Mouse (Mus musculus) embryonic facial prominence, embryonic 10.5 days (tissue): ENCODE measurements at regions not wholly inside any gene's neighbourhood (a gene's known extent, or its start where the extent isn't known, plus 50 kb on each side); places are given as distances from the start of the nearest gene placed in this dataset.

ENCODE experiments used
- DNase-seq: peaks from one replicate; pipeline ENCODE4 v3.0.0-alpha.2; 2017; ENCODE audit warnings: low spot score
- H3K27ac ChIP-seq: fragments of 300-500 bp; sonication (generic); replicated peaks from 2 replicates; pipeline ENCODE4 v1.5.1; 2016; ENCODE audit warnings: mild to moderate bottlenecking
- H3K27me3 ChIP-seq: fragments of 300-500 bp; sonication (generic); replicated peaks from 2 replicates; pipeline ENCODE4 v1.6.1; 2016; ENCODE audit warnings: low read depth, mild to moderate bottlenecking; ENCODE audit not compliant: poor library complexity, severe bottlenecking
- H3K36me3 ChIP-seq: fragments of 300-500 bp; sonication (generic); replicated peaks from 2 replicates; pipeline ENCODE4 v1.6.1; 2016; ENCODE audit warnings: mild to moderate bottlenecking, moderate library complexity
- H3K4me1 ChIP-seq: fragments of 300-500 bp; sonication (generic); 2 replicates; pipeline ENCODE4 v1.6.1; 2016
- H3K4me3 ChIP-seq: fragments of 300-500 bp; sonication (generic); 2 replicates; pipeline ENCODE4 v1.5.1; 2016; ENCODE audit warnings: mild to moderate bottlenecking, moderate library complexity
- H3K9me3 ChIP-seq: fragments of 300-500 bp; sonication (generic); 2 replicates; pipeline ENCODE4 v1.6.1; 2016; ENCODE audit warnings: mild to moderate bottlenecking
- WGBS: fragments of 180-500 bp; shearing (Covaris S2); methylation state at CpG from one replicate; pipeline ENCODE4 v1.1.7; 2016; 5-methylcytosine and 5-hydroxymethylcytosine counted together

GRCm38 (mm10) chr1:35388181-35388580 lies 538.4 kb downstream of the Plekhb2 start:
- no peaks in the 10 kb centered on the region for H3K4me1 ChIP-seq
- H3K27ac ChIP-seq, result no peak overlapping the region
- no peaks in the 10 kb centered on the region for H3K36me3 ChIP-seq
- peak; percentile 60 for DNase-seq
- no peak overlapping the region for H3K4me3 ChIP-seq
- no peaks in the 10 kb centered on the region for H3K9me3 ChIP-seq
- WGBS, result 33% methylated on average over 6 of the region's 6 CpGs
- no peaks in the 10 kb centered on the region for H3K27me3 ChIP-seq

DNA sequence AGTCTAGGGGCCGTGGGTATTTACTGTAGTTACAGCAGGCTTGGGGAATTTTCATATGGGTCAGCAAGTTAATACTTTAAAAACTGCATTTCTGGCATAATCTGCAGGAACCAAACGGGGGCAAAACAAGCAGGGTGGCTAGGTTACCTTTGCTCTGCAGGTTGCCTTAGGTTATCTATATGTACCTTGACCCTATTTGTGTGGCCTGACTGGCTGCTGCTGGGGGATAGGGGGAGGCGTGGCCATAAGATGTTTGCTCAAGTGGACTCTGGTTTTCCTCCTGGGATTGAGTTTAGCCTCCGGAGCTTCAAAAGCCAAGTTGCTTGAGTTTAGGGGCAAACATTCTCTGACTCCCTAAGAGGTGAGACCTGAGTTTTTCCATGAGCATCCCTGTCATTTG lies 540.6 kb downstream of the Plekhb2 start:
- no peaks in the 10 kb centered on the region for H3K4me1 ChIP-seq
- H3K36me3 ChIP-seq, result no peaks in the 10 kb centered on the region
- no peak for DNase-seq
- no peaks in the 10 kb centered on the region for H3K9me3 ChIP-seq
- no peak overlapping the region for H3K27ac ChIP-seq
- H3K27me3 ChIP-seq, result no peaks in the 10 kb centered on the region
- no peak overlapping the region for H3K4me3 ChIP-seq
- 77% methylated on average over 4 of the region's 4 CpGs for WGBS

DNA sequence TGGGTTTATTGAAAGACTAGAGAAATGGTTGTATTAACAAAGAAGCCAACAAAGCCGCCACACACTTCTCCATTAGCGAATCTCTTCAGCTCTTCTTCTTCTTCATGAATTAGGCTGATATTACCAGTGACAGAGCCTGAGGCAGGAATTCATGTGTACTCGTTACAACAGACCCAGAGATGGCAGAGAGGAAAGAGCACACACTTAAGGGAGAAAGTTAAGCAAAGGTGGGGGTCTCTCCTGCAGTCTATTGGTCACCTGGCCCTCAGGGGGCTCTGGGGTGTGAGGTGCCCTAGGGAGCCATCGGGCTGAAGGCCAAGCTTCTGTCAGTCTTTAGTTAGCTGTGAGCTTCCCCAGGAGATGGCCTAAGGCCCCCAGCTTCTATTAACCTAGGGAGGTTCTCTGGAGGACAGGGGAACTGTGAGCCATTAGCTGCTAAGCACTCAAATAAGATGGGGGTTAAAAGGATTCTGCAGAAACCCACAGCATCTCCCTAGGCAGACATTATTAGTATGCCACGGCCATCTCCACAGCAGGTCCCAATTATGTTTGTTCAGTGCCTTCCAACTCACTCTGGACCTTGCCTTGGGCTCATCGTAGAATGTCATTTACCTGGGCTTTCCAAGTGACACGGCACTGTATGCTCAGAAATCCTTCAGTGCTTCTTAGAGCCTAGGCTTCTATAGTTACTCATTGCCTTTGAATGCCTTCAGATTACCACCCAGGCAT lies 541.2 kb downstream of the Plekhb2 start:
- H3K4me3 ChIP-seq, result no peak overlapping the region
- no peaks in the 10 kb centered on the region for H3K36me3 ChIP-seq
- no peak for DNase-seq
- no peak overlapping the region for H3K27ac ChIP-seq
- 84% methylated on average over 7 of the region's 7 CpGs for WGBS
- no peaks in the 10 kb centered on the region for H3K4me1 ChIP-seq
- no peaks in the 10 kb centered on the region for H3K9me3 ChIP-seq
- no peaks in the 10 kb centered on the region for H3K27me3 ChIP-seq

DNA sequence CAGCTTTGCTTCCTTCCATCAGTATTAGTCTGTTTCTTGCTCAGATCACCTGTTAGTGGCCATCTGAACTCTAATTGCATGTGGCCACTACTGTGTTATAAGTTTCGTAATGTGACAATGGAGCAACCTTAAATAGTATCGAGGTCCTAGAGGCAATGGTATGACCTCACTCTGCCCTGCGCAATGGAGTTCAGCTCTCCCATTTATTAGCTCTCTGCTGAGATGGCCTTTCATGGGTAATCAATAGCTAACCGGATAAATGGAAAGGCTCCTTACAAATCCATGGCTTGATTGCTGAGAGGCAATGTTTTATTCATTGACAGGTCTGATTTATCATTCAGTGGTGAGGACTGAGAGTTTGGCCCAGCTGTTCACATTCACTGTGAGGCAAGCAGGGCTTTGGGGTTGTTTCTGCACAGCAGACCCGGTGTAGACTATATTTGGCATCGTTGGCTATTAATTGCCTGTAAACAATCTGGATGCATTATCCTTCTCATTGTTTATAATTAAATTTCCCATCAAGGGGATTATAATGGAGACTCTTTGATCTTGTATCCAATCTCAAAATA lies 543.9 kb downstream of the Plekhb2 start:
- no peak overlapping the region for H3K4me3 ChIP-seq
- 89% methylated on average over 6 of the region's 6 CpGs for WGBS
- H3K27me3 ChIP-seq, result no peaks in the 10 kb centered on the region
- no peaks in the 10 kb centered on the region for H3K4me1 ChIP-seq
- H3K36me3 ChIP-seq, result no peaks in the 10 kb centered on the region
- no peak for DNase-seq
- H3K9me3 ChIP-seq, result no peaks in the 10 kb centered on the region
- H3K27ac ChIP-seq, result no peak overlapping the region

GRCm38 (mm10) chr1:35400674-35401359 lies 551.0 kb downstream of the Plekhb2 start:
- 87% methylated on average over 11 of the region's 11 CpGs for WGBS
- H3K4me3 ChIP-seq, result no peak overlapping the region
- H3K36me3 ChIP-seq, result no peaks in the 10 kb centered on the region
- no peaks in the 10 kb centered on the region for H3K9me3 ChIP-seq
- H3K27me3 ChIP-seq, result no peaks in the 10 kb centered on the region
- DNase-seq, result no peak
- no peak overlapping the region for H3K27ac ChIP-seq
- peaks cover 6% of the 10 kb centered on the region; the same call in 1 of the 2 replicates for H3K4me1 ChIP-seq

GRCm38 (mm10) chr1:35402995-35403394 lies 553.2 kb downstream of the Plekhb2 start:
- no peaks in the 10 kb centered on the region for H3K27me3 ChIP-seq
- no peak overlapping the region for H3K27ac ChIP-seq
- H3K36me3 ChIP-seq, result no peaks in the 10 kb centered on the region
- H3K4me1 ChIP-seq, result peaks cover 6% of the 10 kb centered on the region; the same call in 1 of the 2 replicates
- 86% methylated on average over 4 of the region's 4 CpGs for WGBS
- H3K9me3 ChIP-seq, result no peaks in the 10 kb centered on the region
- no peak overlapping the region for H3K4me3 ChIP-seq
- no peak for DNase-seq

GRCm38 (mm10) chr1:35405418-35405817 lies 555.6 kb downstream of the Plekhb2 start:
- no peaks in the 10 kb centered on the region for H3K27me3 ChIP-seq
- H3K4me1 ChIP-seq, result peaks cover 6% of the 10 kb centered on the region; the same call in 1 of the 2 replicates
- no peak overlapping the region for H3K4me3 ChIP-seq
- no peak overlapping the region for H3K27ac ChIP-seq
- H3K36me3 ChIP-seq, result no peaks in the 10 kb centered on the region
- DNase-seq, result no peak
- no peaks in the 10 kb centered on the region for H3K9me3 ChIP-seq
- WGBS, result 83% methylated on average over 6 of the region's 6 CpGs

DNA sequence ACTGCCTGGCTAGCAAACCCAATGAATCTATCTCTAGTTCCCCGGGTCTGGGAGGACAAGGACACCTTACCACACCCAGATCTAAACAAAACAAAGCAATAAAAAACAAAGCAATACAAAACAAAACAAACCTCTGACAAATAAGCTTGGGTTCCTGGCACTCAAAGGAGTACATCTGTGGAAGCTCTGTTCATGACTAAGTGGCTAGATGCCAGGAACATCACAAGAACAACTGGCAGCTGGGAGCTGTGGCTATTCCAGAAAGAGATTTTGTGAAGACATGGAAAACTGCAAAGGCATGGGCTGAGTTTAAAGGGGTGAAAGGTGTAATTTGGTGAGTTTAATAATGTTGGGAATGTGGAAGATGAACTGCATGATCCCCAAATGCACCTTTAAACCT lies 565.9 kb downstream of the Plekhb2 start:
- H3K4me3 ChIP-seq, result no peak overlapping the region
- H3K9me3 ChIP-seq, result no peaks in the 10 kb centered on the region
- no peak for DNase-seq
- H3K27ac ChIP-seq, result no peak overlapping the region
- no peaks in the 10 kb centered on the region for H3K4me1 ChIP-seq
- no peaks in the 10 kb centered on the region for H3K27me3 ChIP-seq
- H3K36me3 ChIP-seq, result no peaks in the 10 kb centered on the region
- WGBS, result 87% methylated on average over 1 of the region's 1 CpGs

DNA sequence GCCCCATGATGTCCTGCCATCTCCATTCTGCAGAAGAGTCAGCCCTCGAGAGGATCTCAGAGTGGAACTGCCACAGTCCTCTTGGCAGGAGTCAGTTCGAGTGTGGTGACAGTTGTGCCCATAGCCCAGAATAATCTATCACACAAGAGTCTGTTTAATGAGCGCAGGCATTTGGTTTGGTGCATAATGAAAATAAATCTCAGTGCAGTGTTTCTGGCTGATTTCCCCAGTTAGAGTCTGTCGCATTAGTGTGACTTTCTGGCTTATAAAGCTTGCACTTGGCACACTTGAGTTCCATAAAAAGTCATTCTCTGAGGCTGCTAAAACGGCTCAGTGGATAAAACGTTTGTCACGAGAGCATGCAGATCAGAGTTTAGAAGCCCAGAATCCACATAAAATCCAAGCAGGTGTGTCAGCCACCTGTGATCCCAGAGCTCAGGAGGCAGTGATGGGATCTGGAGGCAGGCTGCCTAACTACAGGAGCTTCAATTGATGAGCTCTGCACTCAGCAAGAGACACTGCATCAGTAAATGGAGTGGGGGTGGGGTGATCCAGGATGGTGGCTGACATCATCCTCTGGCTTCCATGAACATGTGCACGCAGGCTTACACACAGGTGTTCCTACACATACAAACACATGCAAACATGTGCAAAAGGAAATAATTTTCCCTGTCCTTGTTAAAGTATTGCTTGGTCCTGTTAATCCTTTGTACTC lies 578.5 kb downstream of the Plekhb2 start:
- H3K4me1 ChIP-seq, result no peaks in the 10 kb centered on the region
- peaks cover 2% of the 10 kb centered on the region; the same call in 1 of the 2 replicates for H3K9me3 ChIP-seq
- 89% methylated on average over 8 of the region's 8 CpGs for WGBS
- no peak overlapping the region for H3K27ac ChIP-seq
- no peak overlapping the region for H3K4me3 ChIP-seq
- no peak for DNase-seq
- H3K27me3 ChIP-seq, result no peaks in the 10 kb centered on the region
- H3K36me3 ChIP-seq, result no peaks in the 10 kb centered on the region

GRCm38 (mm10) chr1:35429471-35429870 lies 579.7 kb downstream of the Plekhb2 start:
- 80% methylated on average over 1 of the region's 1 CpGs for WGBS
- Histone ChIP-seq H3K4me1 (no peaks in the 10 kb centered on the region), H3K27me3 (no peaks in the 10 kb centered on the region), H3K27ac (no peak overlapping the region), H3K9me3 (peaks cover 2% of the 10 kb centered on the region; the same call in 1 of the 2 replicates), H3K4me3 (no peak overlapping the region), H3K36me3 (no peaks in the 10 kb centered on the region)
- no peak for DNase-seq

DNA sequence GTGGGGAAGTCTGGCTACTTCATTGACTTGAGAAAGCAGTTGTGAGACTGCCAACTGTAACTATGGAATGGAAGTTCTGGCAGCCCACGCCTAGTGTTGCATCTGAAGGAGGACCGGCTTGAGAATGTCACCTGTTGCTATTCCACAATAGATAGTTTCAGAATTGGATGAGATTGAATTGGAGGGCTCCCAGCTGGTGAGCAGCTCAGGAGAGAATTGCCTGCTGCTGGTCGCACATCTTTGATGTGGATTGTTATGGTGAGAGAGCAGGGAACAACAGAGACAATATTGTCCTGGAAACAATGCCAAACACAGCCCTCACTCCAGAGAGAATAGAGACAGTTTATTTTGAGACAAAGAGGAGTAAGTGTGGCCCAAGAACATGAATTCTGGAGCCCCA lies 585.9 kb downstream of the Plekhb2 start:
- Histone ChIP-seq H3K4me3 (no peak overlapping the region), H3K36me3 (no peaks in the 10 kb centered on the region), H3K27ac (no peak overlapping the region), H3K27me3 (no peaks in the 10 kb centered on the region), H3K9me3 (peaks cover 2% of the 10 kb centered on the region; the same call in 1 of the 2 replicates), H3K4me1 (no peaks in the 10 kb centered on the region)
- DNase-seq, result no peak
- WGBS, result 82% methylated on average over 3 of the region's 3 CpGs

DNA sequence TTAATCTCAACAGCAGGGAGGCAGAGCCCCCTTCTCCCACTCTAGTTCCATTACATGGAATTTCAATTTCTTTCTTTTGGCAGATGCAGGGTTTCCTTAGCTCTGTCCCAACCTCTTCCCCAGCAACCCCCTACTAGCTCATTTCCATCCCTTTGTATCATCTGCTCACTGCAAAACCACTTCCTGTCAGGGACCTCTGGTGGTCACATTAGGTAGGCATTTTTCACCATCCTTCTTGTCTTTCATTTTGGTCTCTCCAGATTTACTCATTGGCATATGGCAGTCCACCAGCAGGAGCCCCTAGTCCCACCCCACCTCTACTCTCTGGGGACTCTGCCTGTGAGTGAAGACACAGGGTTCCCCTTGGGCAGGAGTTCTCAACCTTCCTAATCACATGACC lies 597.6 kb downstream of the Plekhb2 start:
- no peak for DNase-seq
- Histone ChIP-seq H3K9me3 (no peaks in the 10 kb centered on the region), H3K27me3 (no peaks in the 10 kb centered on the region), H3K36me3 (no peaks in the 10 kb centered on the region), H3K4me1 (no peaks in the 10 kb centered on the region), H3K27ac (no peak overlapping the region), H3K4me3 (no peak overlapping the region)
